Mouse (Mus musculus) lung, embryonic 16.5 days (tissue): ENCODE measurements around the gene Limch1. TPM values are rescaled to one million over a fixed set of nuclear protein-coding genes. Genes with fewer than 3 reads are reported as not detected.
A peak's percentile ranks its signal among the peaks of the same experiment; 100 is the strongest.

Experiments
- ATAC-seq: fragments of 200-750 bp; cut with Nextera tagmentation; 2 replicates; pipeline ENCODE4 v1.8.0; 2017; ENCODE audit warnings: low read depth, mild to moderate bottlenecking, moderate library complexity
- H3K27ac ChIP-seq: fragments of 300-500 bp; sonication (generic); 2 replicates; pipeline ENCODE4 v1.5.1; 2014; ENCODE audit warnings: mild to moderate bottlenecking, control low read depth, low read length
- H3K27me3 ChIP-seq: fragments of 300-500 bp; sonication (generic); 2 replicates; pipeline ENCODE4 v1.6.1; 2014; ENCODE audit warnings: low read depth, low read length, mixed read lengths; ENCODE audit not compliant: control insufficient read depth, insufficient read depth
- H3K36me3 ChIP-seq: fragments of 300-500 bp; sonication (generic); 2 replicates; pipeline ENCODE4 v1.6.1; 2014; ENCODE audit warnings: low read length; ENCODE audit not compliant: control insufficient read depth, insufficient read depth
- H3K4me1 ChIP-seq: fragments of 300-500 bp; sonication (generic); replicated peaks from 2 replicates; pipeline ENCODE4 v1.6.1; 2014; ENCODE audit warnings: low read length, mixed read lengths; ENCODE audit not compliant: control insufficient read depth, insufficient read depth
- H3K4me2 ChIP-seq: fragments of 300-500 bp; sonication (generic); 2 replicates; pipeline ENCODE4 v1.6.1; 2014; ENCODE audit warnings: low read depth, low read length, control low read depth
- H3K4me3 ChIP-seq: fragments of 300-500 bp; sonication (generic); 2 replicates; pipeline ENCODE4 v1.5.1; 2014; ENCODE audit warnings: mild to moderate bottlenecking, low read length, control low read depth
- H3K9ac ChIP-seq: fragments of 300-500 bp; sonication (generic); 2 replicates; pipeline ENCODE4 v1.6.1; 2014; ENCODE audit warnings: low read length, control low read depth
- H3K9me3 ChIP-seq: fragments of 300-500 bp; sonication (generic); 2 replicates; pipeline ENCODE4 v1.6.1; 2016; ENCODE audit warnings: low read length; ENCODE audit not compliant: control insufficient read depth
- WGBS: fragments of 180-500 bp; shearing (Covaris S2); extraction: QIAGEN DNeasy Blood & Tissue Kit; methylation state at CpG from one replicate; pipeline ENCODE4 v1.1.7; 2014; 5-methylcytosine and 5-hydroxymethylcytosine counted together
- polyA plus RNA-seq: library from polyadenylated mRNA; unstranded; fragments of >200 nt; fragmentation: Nextera tagmentation; extraction: Ambion mirVana; gene quantifications from 2 replicates; pipeline ENCODE4 v1.2.1, GENCODE M21; 2015

The Limch1 gene
- polyA plus RNA-seq, 1 experiment from 2014 or later = 97.4 TPM

DNA sequence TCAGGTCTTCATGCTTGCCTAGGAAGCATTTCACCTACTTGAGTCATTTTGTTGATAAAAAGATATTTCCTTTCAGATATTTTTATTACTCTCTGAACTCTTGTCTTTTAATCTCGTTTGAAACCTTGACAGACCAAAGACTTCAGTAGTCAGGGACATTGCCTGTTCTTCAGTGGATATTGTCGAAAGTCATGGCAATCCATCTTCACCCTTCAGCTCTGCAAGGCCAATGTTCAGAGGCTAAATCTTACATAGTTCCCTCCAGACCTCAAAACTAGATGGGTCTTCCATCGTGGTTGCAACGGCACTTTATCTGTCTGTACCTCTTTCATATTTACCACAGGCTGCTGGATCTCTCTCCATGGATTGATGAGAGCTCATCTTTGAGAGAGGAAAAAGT lies 80.0 kb downstream of the Limch1 start:
- Histone ChIP-seq H3K9me3 (no peaks in the 10 kb centered on the region), H3K27me3 (no peaks in the 10 kb centered on the region), H3K36me3 (no peaks in the 10 kb centered on the region), H3K4me2 (no peak overlapping the region), H3K27ac (no peak overlapping the region), H3K9ac (no peak overlapping the region), H3K4me3 (no peak overlapping the region), H3K4me1 (peaks cover 4% of the 10 kb centered on the region; the same call in 1 of the 2 replicates)
- ATAC-seq = no peak
- 74% methylated on average over 4 of the region's 4 CpGs for WGBS

DNA sequence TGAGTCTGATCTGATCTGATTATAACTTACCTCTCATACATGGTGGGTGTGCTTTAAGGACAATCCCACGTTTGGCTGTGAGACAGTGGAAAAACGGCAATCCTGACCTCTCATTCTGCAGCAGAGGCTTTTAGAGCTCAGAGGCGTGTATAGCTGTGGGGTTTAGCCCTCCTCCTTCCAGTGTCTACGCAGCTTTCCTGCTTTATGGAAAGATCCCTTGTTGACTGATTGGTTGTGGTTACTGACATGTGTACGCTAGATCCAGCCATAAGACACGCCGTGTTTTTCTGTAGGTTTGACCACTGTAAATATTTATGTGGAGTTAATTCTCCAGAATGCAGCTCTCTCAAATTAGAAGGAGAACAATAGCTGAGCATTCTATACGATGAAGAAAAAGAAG lies 81.2 kb downstream of the Limch1 start:
- no peak overlapping the region for H3K4me3 ChIP-seq
- H3K4me2 ChIP-seq = no peak overlapping the region
- H3K36me3 ChIP-seq = no peaks in the 10 kb centered on the region
- H3K4me1 ChIP-seq = peaks cover 4% of the 10 kb centered on the region; the same call in 1 of the 2 replicates
- WGBS = 37% methylated on average over 8 of the region's 8 CpGs
- no peak overlapping the region for H3K9ac ChIP-seq
- H3K9me3 ChIP-seq = no peaks in the 10 kb centered on the region
- ATAC-seq = no peak
- H3K27me3 ChIP-seq = no peaks in the 10 kb centered on the region
- no peak overlapping the region for H3K27ac ChIP-seq

DNA sequence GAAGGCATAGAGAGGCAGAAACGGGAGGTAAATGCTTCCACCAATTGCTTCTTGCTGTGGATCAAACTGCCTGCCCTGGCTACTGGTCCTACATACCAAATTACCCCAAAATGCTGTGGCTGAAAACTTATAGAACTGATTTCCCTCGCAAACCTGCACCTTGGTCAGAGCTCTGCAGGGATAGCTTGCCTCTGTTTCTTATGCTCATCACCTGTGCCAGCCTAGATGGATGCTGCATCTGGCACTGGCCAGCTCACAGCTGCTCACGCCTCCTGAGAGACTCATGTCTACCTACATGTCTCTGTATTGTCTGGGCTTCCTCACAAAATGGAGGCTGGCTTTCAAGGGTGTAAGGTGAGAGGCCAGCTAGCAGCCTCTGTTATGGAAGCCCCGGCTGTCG lies 83.9 kb downstream of the Limch1 start:
- 81% methylated on average over 5 of the region's 5 CpGs for WGBS
- Histone ChIP-seq H3K9ac (no peak overlapping the region), H3K27me3 (no peaks in the 10 kb centered on the region), H3K36me3 (no peaks in the 10 kb centered on the region), H3K27ac (no peak overlapping the region), H3K4me3 (no peak overlapping the region), H3K9me3 (no peaks in the 10 kb centered on the region), H3K4me1 (no peaks in the 10 kb centered on the region), H3K4me2 (no peak overlapping the region)
- no peak for ATAC-seq

DNA sequence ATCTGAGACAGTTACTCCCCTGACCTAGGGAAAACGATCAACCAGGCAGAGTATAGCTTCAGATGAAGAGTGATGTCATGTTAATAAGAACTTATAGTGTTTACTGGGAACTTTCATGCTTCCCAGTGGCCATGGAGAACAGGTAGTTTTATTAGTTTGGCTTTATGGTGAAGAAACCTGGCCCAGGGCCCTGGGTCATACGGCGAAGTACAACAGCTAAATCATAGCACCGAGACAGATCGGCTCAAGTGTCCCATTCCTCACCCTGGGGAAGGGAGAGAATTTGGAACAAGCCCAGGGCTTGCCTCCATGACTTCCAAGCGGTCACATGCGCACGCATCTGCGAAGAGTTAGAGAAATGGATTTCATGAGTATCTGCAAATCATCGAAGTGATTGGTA lies 84.6 kb downstream of the Limch1 start:
- Histone ChIP-seq H3K4me1 (no peaks in the 10 kb centered on the region), H3K9me3 (no peaks in the 10 kb centered on the region), H3K9ac (no peak overlapping the region), H3K4me3 (no peak overlapping the region), H3K27ac (no peak overlapping the region), H3K36me3 (no peaks in the 10 kb centered on the region), H3K4me2 (no peak overlapping the region), H3K27me3 (no peaks in the 10 kb centered on the region)
- 90% methylated on average over 10 of the region's 10 CpGs for WGBS
- no peak for ATAC-seq

DNA sequence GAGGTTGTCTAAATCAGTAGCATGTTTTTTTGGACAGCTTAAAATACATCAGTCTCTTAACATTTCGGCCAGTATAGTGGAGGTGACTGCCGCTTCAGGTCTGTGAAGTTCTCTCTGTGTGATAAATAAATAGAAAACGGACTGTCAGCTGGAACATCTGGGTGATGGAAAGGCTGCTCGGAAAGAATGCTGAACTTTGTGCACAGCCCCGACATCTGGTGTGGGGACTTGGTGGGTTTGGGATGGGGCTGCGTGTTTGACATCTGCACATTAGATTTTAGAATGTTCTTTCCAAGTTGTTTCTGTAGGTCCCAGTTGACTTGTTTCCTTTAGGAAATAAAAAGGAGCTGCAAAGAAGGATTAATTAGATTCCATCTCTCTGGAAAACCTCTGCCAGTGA lies 89.1 kb downstream of the Limch1 start:
- no peak overlapping the region for H3K27ac ChIP-seq
- H3K4me2 ChIP-seq = no peak overlapping the region
- H3K27me3 ChIP-seq = no peaks in the 10 kb centered on the region
- no peaks in the 10 kb centered on the region for H3K36me3 ChIP-seq
- peak; percentile 70; the same call in 1 of the 2 replicates for ATAC-seq
- H3K9me3 ChIP-seq = no peaks in the 10 kb centered on the region
- WGBS = 40% methylated on average over 6 of the region's 6 CpGs
- H3K4me3 ChIP-seq = no peak overlapping the region
- H3K9ac ChIP-seq = no peak overlapping the region
- H3K4me1 ChIP-seq = no peaks in the 10 kb centered on the region; the same call in 1 of the 2 replicates

DNA sequence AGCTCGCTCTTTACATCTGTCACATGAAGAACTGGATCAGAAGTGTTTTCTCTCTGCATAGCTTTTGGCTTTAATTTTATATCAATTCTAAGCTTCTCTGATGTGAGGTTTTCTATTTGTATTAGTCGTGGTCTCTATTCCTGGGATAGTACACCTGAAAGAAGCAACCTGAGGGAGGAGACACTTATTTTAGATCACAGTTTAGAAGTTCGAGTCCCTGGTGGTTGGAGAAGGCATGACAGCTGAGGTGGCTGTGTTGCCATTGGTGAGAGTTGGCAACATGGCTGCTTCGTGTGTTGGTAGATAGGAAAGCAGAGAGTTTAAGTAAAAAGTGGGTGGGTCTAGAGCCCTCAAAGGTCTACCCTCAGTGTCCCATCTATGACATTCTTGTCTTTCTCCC lies 91.3 kb downstream of the Limch1 start:
- WGBS = 82% methylated on average over 4 of the region's 4 CpGs
- Histone ChIP-seq H3K27ac (no peak overlapping the region), H3K36me3 (no peaks in the 10 kb centered on the region), H3K4me3 (no peak overlapping the region), H3K4me1 (no peaks in the 10 kb centered on the region; the same call in 1 of the 2 replicates), H3K9ac (no peak overlapping the region), H3K9me3 (peaks cover 3% of the 10 kb centered on the region), H3K4me2 (no peak overlapping the region), H3K27me3 (no peaks in the 10 kb centered on the region)
- ATAC-seq = no peak

DNA sequence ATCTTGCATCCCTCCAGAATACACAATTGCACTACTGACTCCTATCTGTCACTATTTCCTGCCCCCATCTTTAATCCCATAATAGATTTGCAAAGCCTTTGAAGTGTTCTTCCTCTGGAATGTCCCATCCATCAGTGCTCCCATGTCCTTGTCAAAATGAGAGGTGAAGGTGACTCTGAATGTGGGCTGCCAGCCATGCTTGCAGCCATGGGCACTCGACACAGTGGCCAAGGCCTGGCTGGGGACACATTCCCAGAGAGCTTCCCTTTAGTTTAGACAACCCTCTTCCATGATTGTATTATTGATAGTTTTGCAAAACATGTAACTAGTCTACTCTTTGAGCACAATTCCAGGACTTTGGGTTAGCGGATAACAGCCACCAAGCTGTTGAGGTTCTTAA lies 96.3 kb downstream of the Limch1 start:
- no peaks in the 10 kb centered on the region for H3K27me3 ChIP-seq
- no peaks in the 10 kb centered on the region for H3K36me3 ChIP-seq
- no peak for ATAC-seq
- H3K4me3 ChIP-seq = no peak overlapping the region
- 77% methylated on average over 2 of the region's 2 CpGs for WGBS
- no peak overlapping the region for H3K9ac ChIP-seq
- H3K4me2 ChIP-seq = no peak overlapping the region
- no peak overlapping the region for H3K27ac ChIP-seq
- H3K9me3 ChIP-seq = peaks cover 3% of the 10 kb centered on the region
- no peaks in the 10 kb centered on the region for H3K4me1 ChIP-seq

DNA sequence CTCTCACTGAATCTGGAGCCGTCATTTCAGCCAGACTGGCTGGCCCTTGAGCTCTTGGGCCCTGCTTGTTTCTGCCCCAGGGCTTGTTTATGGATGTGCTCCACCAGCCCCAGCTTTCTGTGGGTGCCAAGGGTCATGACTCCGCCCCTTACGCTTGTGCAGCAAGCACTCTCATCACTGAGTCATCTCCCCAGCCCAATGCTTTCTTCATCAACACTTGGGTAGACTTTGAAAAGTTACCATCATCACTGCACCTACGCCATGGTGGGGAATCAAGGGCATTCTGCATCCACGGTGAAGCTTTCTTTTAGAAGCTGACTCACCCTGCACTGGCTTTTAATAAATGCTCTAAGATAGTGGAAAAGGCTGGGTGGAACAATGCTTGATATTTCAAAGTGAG lies 97.1 kb downstream of the Limch1 start:
- Histone ChIP-seq H3K27me3 (no peaks in the 10 kb centered on the region), H3K4me3 (no peak overlapping the region), H3K9ac (no peak overlapping the region), H3K36me3 (no peaks in the 10 kb centered on the region), H3K9me3 (peaks cover 3% of the 10 kb centered on the region), H3K4me2 (no peak overlapping the region), H3K4me1 (no peaks in the 10 kb centered on the region), H3K27ac (no peak overlapping the region)
- 88% methylated on average over 5 of the region's 5 CpGs for WGBS
- ATAC-seq = no peak

DNA sequence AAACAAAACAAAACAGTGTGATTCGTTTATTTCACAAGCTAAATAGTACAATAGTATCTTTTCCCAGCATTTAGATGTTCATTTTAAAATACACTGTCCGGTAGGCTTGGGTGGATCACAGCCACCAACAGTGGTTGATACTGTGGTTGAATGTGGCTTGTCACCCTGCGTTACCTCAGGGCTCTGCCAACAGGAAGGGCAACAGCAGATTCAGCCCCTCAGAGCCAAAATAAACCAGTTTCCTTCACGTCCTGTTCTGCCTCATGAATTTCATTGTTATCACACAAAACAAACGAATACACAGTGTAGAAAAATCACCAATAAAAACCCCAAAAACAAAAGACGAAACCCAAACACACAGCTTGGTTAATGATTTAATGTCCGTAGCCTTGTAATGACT lies 102.5 kb downstream of the Limch1 start:
- no peak for ATAC-seq
- Histone ChIP-seq H3K9me3 (no peaks in the 10 kb centered on the region), H3K4me2 (no peak overlapping the region), H3K4me3 (no peak overlapping the region), H3K36me3 (no peaks in the 10 kb centered on the region), H3K27ac (no peak overlapping the region), H3K9ac (no peak overlapping the region), H3K4me1 (peaks cover 11% of the 10 kb centered on the region), H3K27me3 (no peaks in the 10 kb centered on the region)
- WGBS = 63% methylated on average over 7 of the region's 7 CpGs

DNA sequence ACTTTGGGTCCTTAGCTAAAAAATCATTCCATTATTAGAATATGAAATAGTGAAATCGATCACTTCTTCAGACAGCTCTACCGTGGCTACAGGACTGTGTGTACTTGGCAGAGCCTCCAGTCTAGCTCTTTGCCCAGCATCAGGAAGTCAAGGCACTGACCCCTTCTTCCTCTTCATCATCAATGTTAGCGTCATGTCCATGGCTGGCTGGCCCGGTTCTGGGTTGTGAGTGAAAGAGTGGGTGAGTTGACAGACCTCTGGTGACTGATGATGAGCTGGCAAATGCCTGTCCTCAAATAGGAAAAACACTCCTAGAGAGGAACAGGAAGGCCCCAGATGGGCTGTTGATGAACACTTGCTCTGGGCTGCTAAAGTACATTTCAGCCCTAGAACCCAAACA lies 103.5 kb downstream of the Limch1 start:
- Histone ChIP-seq H3K4me1 (peaks cover 11% of the 10 kb centered on the region), H3K9ac (no peak overlapping the region), H3K36me3 (no peaks in the 10 kb centered on the region), H3K27me3 (no peaks in the 10 kb centered on the region), H3K9me3 (no peaks in the 10 kb centered on the region), H3K4me3 (no peak overlapping the region), H3K27ac (no peak overlapping the region), H3K4me2 (no peak overlapping the region)
- peak; percentile 65 for ATAC-seq
- 45% methylated on average over 4 of the region's 4 CpGs for WGBS
